Mouse (Mus musculus) layer of hippocampus, adult 9-11 months (tissue): Measurements from ENCODE around the gene Mllt10.

Source experiments
- DNase-seq: peaks from one replicate; pipeline ENCODE4 v3.0.0; 2022

The Mllt10 gene

DNA sequence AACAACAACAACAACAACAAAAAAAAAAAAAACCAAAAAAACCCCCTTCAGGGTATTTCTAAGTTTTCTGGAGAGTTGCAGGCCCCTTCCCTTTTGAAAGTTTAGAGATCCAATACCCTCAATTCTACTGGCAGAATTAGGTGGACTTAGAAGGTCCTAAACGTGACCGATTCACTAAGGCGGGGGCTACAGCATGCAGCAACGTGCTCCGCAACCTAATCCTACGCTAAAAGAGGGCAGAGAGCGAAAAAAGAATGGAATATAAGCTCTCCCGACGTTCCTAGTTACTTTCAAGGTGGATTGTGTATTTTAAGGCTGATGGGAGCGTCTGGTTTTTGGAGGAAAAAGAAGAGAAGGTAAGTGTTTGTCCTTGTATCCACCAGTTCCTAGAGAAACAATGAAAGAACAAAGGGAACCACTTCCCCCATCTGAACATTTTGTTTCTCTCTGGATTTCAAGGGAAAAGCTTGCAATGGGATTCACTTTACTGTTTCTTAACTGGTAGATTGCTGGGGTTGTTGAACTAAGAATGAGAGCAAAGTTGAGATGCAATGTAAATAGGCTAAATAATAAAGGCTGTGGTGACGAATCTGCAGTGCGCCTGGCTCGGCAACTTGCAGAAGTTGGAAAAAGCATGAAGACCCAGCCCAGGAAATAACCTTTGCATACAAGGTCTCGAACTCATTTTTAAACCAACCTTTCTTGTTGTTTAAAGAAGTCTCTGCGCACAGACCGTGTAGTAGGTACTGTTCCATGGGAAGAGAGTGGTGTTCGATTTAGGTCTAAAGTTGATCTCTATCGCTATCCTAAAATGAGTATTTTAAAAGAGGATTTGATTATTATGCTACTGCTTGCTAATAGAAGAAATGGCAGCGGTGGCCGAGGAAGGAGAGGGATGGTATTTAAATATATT, at the start of gene Mllt10:
Gene Mllt10, plus strand, starts transcription at position 222 of the 913 bp plus-strand sequence.
- no peak for DNase-seq

DNA sequence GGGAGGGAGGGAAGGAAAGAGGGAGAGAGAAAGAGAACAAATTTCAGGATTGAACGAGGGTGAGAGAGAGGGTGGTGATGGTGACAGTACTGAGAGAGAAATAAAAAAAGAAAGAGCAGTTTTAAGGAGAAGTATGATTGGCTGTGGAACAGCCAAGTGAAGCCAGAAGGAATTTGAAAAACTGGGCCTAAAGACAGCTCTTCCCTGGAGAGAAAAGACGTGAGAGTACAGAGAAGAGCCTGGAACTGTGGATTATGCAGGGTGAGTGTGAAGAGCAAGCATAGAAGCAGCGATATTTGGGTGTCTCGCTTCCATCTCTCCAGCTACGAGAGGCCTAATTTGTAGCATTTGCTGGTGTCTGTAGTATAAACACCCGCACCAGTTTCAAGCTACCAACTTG, 43.8 kb upstream of the Mllt10 start:
- DNase-seq: no peak

DNA sequence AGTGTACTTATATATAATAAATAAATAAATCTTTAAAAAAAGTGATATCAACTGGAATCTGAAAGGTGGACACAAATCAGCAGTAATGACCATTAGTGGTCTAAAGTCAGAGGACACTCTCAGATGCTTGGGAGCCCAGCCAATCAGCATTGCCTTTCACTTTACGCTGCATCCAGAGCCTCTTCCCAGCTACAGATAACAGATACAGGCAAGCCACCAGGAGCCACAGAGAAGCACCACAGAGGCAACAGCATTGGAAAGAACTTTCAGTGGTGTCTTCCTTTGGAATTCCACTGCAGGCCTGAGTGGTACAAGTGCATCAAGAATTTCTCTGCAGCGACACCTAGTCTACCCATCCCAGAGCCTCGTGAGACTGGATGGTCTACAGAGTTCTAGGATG, 42.2 kb upstream of the Mllt10 start:
- DNase-seq: no peak

DNA sequence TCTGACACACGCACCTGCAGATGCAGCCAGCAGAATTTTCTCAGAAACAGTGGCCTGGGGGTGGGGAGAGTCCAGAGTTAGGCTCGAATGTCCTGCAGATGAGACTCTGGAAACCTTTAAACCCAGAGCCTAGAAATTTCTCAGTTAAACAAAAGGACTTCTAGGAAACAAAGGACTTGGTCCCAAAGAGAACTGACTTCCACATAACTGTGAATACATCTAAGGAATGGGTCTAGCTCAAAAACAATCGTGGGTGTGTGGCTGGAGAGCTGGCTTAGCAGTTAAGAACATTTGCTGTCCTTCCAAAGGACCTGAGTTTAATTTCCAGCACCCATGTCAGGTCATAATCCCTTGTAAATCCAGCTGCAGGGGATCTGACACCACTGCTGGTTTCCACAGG, 39.5 kb upstream of the Mllt10 start:
- no peak for DNase-seq

DNA sequence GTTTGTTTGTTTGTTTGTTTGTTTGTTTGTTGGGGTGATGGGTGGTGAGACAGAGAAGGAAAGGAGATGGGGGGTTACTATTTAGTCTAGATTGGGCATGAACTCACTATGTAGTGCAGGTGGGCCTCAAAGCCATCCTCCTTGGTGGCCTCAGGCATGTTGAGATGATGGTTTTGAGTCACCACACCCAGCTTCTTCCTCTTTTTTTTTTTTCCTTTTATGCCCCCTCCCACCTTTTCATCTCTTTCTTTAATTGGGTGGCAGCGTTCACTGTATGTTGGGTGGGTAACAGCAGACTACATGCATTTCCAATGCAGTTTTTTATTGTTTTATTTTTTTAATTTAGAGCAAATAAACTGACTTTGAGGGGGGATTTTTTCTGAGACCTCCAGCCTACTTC, 38.4 kb upstream of the Mllt10 start:
- DNase-seq: no peak

DNA sequence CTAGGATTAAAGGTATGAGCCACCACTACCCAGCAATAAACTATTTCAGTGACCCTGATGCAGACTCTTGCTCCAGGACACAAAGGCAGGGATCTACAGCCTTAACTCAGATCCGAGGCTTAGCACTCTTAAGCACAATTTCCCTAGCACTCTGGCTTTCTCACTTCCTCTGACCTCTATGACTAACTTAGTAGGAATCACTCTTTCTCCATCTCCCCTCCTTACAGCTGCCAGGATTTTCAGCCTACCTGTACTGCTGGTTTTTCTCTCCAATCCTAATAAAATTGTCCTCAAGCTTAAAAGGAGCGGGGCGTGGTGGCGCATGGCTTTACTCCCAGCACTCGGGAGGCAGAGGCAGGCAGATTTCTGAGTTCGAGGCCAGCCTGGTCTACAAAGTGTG, 37.7 kb upstream of the Mllt10 start:
- DNase-seq: no peak

DNA sequence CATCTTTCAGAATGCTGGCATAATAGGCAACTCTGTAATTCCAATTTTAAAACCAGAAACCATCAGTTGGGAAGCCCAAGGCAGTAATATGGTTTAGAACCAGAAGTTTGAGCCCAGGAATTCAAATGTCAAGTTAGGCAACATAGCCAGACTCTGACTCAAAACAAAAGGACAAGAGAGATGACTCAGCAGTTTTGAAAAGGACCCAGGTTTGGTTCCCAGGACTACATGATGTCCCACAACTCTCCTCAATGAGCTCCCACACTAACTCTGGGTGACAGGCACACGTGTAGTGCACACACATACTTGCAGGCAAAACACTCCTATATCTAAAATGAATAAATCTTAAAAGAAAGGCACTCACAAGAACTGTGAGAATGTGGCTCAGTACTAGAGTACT, 35.9 kb upstream of the Mllt10 start:
- no peak for DNase-seq

DNA sequence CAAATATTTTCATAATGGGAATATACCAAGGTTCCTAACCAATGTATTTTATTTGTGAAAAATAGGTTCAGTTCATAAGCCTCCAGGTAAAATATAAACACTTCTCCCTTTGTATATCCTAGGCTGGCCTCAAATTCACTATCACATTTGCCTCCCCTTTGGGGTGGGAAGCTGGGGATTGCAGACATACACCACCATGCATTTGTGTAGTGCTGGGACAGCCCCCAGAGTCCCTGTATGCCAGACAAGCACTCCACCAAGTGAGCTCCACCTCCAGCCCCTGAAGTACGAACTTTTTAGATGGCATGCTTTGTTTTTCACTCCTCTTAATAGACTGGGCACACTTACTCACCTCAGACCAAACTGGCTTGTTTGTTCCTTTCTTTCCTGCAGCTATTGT, 32.2 kb upstream of the Mllt10 start:
- DNase-seq: no peak

DNA sequence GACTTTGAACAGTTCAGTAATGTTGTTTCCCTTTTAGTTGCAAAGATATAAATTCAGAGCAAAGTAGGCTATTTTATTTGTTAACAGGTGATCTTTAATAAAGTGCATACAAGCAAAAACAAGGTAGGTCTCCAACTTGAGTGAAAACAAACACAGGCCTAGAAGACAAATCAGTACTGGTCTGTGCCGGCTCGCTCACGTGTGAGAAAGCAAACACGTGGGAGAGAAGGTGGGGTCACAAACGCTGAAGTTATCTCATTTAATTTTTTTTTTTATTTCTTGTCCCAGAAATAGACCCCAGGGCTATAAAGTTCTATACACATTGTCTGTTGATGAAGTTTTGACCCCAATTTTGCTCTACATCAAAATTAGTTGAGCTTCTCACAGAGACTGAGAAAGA, 29.9 kb upstream of the Mllt10 start:
- DNase-seq: no peak

DNA sequence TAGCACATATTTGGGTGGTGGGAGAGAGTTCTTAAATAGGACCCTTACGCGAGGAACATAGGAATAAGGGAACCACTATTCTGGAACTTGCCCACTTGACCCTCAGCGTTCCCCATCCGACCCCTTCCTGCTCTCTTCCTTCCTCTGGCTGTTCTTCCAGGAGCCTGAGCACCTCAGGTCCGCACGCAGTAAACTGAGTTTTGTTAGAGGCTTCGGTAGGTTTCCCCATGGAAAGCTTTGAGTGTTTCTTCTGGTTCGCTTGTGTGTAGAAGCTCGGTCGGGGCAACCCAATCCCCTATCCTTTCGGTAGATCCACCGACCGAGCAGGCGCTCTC, 29.3 kb upstream of the Mllt10 start:
- DNase-seq: no peak

DNA sequence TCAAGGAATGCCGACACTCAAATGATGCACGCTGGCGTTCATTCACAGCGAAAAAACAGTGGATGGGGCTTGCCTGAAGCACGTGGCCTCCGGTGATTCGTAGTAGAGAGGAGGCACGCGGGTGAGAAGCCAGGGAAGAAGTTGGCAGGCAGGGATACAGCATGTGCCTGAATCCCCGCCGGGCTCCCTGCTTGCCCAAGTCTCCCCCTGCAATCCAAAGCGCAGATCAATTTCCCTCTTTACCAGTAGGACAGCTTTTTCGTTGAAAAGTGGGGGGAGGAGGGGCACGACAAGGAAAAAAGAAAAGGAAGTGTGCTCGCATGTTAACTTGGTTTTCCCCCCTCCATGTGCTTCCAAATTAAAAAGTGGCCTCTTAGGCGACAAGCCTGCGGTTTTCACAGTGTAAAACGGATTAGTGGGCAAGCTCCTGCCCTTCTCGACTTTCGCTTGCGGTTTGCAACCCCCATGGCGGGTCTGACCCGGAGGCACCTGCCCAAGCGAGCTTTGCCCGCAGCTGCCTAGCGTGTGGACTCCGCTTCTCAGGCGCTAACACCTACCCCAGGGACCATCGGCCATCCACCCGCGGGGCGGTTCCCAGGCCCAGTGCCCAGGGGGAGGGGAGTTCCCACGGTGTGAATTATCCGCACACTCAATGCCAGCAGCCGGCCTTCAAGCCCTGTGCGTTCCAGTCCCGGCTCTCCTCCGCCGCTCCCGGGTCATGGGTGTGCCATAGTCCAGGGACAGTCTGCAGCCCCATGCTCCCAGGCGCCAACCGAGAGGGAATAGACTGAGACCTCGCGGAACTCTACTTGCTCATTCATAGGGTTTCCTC, 28.7 kb upstream of the Mllt10 start:
- no peak for DNase-seq

DNA sequence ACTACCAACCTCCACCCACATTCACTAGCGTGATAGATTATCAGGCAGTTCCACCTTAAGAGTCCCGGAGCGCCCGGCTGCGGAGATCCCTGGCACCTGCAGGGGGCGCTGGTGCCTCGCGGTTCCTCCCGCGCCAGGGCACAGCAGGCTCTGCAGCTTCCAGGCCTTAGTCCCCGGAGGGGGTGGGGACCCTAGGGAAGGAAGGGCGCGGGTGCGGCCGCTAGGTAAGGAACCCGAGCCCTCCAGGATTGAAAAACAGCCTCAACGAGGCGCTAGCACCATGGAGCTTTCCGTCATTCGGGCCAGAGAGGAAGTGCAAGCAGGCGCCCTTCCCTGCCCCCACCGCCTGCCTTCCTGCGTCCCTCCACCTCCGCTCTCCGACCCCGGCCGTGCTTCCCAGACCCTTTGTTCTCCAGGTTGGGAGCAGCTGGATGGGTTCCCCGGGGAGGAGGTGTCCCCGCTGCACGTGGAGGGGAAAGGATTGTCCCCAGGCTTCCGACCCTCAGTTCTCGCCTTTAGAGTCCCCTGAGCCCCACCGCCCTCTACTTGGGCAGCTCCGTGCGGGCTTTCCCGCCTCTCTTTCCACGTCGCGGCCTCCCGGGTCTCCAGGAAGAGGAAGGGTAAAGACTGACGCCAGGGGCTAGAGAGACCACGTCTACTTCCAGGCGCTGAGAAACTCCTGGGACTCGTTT, 27.4 kb upstream of the Mllt10 start:
- peak; percentile 91 for DNase-seq

DNA sequence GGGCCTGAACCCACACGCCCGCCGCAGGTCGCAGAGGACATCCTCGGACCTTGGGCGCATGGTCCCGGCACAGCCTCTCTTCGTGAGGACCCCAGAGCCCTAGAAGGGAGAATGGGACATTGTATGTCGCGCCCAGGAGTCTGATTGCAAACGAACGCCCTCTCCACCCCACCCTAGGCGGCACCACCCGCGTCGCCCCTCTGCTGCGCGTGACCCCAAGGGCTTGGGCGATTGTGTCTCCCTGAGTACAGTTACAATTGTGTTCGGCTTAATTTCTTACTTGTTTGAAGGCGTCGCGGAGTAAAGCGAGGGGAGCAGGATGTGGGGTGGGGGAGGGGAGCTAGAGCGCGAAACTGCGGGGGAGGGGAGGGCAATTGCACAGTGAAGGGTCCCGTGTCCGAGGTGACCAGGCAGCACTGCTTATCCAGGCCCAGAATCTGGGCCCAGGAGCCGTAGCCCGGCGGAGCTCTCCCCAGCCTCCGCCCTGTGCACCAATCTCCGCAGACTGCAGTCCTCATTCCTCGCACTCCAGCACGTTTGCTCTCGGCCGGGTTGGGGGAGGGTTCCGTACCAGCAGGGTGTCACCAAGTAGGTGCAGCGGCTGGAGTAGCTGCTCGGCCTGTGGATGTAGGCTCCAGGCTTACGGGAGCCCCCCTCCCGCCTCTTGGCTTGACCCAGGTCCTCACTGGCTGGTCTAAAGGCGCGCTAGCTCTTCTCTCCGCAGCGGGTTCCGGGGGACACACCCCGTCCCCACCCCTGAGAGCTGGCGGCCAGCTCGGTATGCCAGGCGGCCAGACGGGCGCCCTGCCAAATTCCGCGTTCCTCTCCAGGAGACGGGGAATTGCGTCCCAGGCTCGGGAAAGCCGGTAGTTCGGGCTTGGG, 26.7 kb upstream of the Mllt10 start:
- DNase-seq: peak; percentile 81

DNA sequence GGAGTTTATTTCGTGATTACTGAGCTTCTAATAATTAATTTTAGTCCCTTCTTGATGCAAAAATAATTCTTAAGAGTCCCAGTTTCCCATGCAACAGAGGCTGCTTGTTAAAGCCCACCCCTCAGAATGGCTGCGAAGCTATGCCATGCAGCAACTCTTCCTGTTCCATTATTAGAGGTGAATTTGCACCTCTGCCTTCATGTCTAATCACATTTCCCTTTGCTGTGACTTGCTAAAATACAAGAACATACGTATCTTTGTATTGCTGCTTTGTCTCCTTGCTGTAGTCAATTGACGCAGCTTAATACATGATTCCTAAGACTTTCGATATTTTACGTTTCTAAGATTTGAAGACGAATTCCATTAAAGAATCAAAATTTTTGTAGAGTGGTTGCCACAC, 25.4 kb upstream of the Mllt10 start:
- DNase-seq: no peak

DNA sequence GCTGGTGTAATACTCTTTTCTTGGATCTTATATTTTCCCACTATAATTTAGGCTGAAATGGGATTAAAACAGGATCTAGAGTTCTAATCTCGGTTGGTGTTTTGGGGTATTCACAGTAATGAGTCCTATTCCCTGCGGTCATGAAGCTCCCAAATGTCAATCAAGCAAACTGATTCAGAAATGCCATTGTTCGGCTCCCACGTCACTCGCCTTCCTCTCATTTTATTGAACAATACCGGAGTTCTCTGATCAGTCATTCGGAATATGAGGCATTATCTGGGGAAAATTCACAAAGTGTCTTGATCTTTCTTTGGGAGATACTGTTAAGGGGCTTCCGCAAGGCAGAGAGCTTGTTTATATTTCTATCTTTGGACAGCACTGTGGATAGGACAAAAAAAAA, 24.5 kb upstream of the Mllt10 start:
- no peak for DNase-seq

DNA sequence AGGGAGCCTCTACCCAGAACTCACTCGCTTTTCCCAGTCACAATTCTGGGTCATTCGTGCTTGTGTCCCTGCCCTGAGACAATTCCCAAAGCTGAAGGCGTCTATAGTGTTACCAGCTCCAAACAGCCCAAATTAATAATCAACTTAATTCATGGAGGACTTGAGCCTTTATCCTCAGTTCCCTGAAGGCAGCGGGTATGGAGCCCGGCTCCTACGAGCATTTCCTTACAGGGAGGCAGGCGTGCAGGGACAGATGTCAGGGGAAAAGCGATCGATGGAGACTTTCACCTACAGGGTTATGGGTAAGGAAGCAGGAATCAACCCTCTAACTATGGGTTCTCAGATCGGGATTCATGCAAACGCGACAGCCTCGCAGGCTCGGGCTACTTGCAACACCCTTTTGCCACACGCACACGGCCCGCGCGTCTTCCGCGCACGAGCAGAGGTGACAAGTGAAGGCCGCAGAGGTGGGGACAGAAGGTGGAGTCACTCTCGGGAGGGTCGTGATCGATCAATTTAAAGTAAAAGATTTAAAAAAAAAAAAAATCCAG, 23.7 kb upstream of the Mllt10 start:
- no peak for DNase-seq

DNA sequence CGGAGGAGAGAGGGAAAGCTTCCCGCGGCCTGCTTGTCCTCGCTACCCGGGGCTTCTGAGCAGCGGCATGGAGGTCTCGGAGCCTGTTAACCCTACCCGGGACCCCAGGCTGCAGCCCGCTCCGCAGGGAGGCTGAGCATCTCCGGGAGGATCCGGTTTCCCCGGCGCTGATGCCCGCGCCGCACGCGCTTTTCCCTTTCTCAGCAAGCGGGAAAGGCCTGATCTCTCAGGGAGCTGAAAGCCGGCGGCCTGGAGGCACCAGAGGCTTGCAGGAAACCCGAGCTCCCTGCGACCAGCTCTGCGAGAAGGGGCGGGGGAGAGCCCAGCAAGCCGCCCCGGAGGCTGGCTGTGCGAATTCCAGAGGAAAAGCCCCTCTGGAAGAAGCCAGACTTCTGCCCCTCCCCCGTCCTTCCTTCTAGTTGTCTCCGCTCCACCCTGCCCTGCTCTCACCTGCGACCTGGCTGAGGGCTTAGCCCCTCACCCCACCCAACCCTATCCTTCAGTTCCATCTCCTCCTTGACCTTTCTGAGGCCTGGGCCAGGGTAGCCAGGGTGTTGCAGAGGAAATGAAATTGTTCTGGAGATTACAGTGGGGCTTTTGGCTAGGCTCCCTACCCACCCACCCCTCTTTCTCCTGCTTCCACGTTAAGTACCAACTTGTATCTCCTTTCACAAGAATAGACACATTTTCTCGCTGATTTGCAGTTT, 23.1 kb upstream of the Mllt10 start:
- DNase-seq: no peak

DNA sequence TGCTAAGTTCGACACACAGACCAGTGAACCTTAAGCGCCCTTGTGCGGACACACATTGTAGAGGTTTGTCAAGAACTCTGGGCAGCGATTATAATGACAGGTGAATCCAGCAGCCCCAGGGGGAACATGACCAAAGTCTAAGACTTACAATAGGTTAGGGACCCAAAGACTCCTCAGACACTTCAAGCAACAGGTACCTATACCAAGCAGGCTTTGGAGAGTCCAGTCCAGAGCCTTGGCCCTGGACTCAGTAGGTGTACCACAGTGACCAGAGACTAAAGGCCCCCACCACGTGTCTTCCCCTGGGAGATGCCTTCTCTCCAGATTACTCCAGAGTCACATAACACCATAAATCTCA, 22.5 kb upstream of the Mllt10 start:
- DNase-seq: no peak

DNA sequence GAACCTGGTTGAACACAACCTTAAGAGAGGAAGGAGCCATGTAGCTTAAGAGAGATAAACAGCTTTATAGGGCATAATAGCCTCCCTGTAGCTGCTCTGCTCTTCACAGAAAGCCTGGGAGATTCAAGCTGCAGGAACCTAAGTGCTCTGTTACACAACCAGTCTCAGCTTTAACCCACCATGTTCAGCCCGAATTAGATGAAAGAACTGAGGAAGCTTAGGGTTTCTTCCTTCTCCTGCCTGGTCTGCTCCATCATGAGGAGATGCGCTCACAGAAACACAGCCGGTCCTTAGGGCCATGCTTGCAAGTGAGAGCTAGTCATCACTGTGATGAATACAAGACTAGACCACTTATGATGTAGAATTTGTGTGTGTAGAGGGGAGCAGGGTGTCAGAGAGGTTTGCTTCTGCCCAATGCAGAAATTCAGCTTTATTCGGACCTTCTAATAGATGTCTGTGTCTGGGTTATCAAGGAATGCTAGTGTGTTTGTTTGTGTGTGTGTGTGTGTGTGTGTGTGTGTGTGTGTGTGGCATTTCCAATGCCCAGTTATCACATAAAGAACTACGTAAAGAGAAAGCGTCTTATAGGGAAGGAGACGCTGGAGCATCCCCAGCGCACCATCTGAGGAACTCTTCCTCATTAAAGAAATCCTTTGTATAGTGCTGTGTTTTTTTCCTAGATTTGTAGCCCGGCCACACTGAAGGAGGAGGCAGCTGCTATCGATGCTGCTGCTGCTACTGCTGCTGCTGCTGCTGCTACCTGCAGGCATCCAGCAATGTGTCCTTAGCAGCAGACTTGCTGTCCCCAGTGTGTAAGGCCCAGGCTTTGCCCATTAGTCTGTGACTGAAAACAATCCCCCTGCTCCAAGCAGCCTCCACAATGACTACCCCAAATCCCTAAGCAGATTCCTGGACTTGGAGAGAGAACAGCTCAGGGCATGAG, 21.6 kb upstream of the Mllt10 start:
- DNase-seq: no peak
